Mouse (Mus musculus): ENCODE measurements around the gene Rnf144a.

- TF ChIP-seq POLR2A (IDR thresholded peaks at IDR 0.05; ENCODE audit: extremely low read depth, insufficient read depth, low read length) (no peak), CTCF (IDR thresholded peaks at IDR 0.05; ENCODE audit: extremely low read depth, insufficient read depth, low read length) (no peak)
Observed at GRCm38 (mm10) chr12:26376541-26377323, 38.3 kb downstream of the Rnf144a start.
